Mouse (Mus musculus): Measurements from ENCODE around the gene Vmn2r70. TPM values are rescaled to one million over a fixed set of nuclear protein-coding genes. Genes with fewer than 3 reads are reported as not detected.

Gene Vmn2r70
- total RNA-seq (2021): not detected
- long read RNA-seq, experiment 1: 0 reads
- long read RNA-seq, experiment 2: 0 reads

DNA sequence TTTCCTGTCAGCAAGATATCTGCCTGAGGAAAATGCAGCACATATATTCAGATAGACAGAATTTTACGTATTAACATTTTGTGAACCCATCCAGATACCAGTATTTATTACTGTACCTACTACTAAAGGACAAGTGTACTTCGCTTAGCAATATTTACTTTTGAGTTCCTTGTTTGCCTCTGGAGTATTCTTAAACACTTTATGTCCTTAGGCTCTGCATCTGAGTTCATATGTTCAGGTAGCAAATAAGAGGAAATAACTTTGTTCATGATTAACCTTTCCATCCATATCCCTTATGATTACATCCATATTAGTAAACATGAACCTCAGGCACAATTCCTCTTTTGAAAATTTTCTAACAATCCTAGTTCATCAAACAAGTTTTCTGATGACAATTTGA, at the start of gene Vmn2r70:
TSS of gene Vmn2r70 (minus strand) at position 101 of the 400 bp plus-strand sequence.
- no peak for DNase-seq

DNA sequence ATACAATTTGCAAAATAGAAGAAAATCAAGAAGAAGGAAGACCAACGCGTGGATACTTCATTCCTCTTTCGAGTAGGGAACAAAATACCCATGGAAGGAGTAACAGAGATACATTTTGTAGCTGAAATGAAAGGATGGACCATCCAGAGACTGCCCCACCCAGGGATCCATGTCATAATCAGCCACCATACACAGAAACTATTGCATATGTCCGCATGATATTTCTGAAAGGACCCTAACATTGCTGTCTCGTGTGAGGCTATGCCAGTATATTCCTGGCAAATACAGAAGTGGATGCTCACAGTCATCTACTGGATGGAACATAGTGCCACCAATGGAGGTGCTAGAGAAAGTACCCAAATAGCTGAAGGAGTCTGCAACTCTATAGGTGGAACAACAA, 6.2 kb downstream of the Vmn2r70 start, which contains the start of gene Vmn2r71:
TSS of gene Vmn2r71 (plus strand) at position 301 of the 400 bp plus-strand sequence.
- DNase-seq: no peak

GRCm38 (mm10) chr7:85543118-85543517, 25.9 kb downstream of the Vmn2r70 start:
- no peak for DNase-seq

- no peak for DNase-seq
Observed at GRCm38 (mm10) chr7:85542108-85542507, 26.9 kb downstream of the Vmn2r70 start.

Other genes starting within 250 kb of the Vmn2r70 start
- gene Vmn2r69, start 153.3 kb downstream of the Vmn2r70 start, total RNA-seq (2021): not detected
- not detected for gene Vmn2r71, start 6.1 kb downstream of the Vmn2r70 start, total RNA-seq (2021)
- gene Vmn2r72, start 185.9 kb upstream of the Vmn2r70 start, total RNA-seq (2021): not detected

All from adrenal gland, postnatal 10 days (tissue).